Mouse (Mus musculus) forebrain, embryonic 15.5 days (tissue): ENCODE measurements around the gene Pramef12. TPM values are rescaled to one million over a fixed set of nuclear protein-coding genes. Genes with fewer than 3 reads are reported as not detected.

Experiments used
- ATAC-seq: fragments of 200-750 bp; cut with Nextera tagmentation; replicated peaks from 2 replicates; pipeline ENCODE4 v1.8.0; 2017; ENCODE audit warnings: mild to moderate bottlenecking, moderate TSS enrichment, moderate library complexity
- H3K27ac ChIP-seq: fragments of 300-500 bp; sonication (generic); replicated peaks from 2 replicates; pipeline ENCODE4 v1.5.1; 2015; ENCODE audit warnings: mild to moderate bottlenecking, inconsistent platforms
- H3K27me3 ChIP-seq: fragments of 300-500 bp; sonication (generic); 2 replicates; pipeline ENCODE4 v1.6.1; 2015; ENCODE audit warnings: inconsistent platforms
- H3K36me3 ChIP-seq: fragments of 300-500 bp; sonication (generic); 2 replicates; pipeline ENCODE4 v1.6.1; 2015; ENCODE audit warnings: mild to moderate bottlenecking, inconsistent platforms
- H3K4me1 ChIP-seq: fragments of 300-500 bp; sonication (generic); 2 replicates; pipeline ENCODE4 v1.6.1; 2015; ENCODE audit warnings: inconsistent platforms
- H3K4me2 ChIP-seq: fragments of 300-500 bp; sonication (generic); replicated peaks from 2 replicates; pipeline ENCODE4 v1.6.1; 2015; ENCODE audit warnings: mild to moderate bottlenecking, inconsistent platforms
- H3K4me3 ChIP-seq: fragments of 300-500 bp; sonication (generic); 2 replicates; pipeline ENCODE4 v1.5.1; 2015; ENCODE audit warnings: mild to moderate bottlenecking, inconsistent platforms
- H3K9ac ChIP-seq: fragments of 300-500 bp; sonication (generic); replicated peaks from 2 replicates; pipeline ENCODE4 v1.6.1; 2015; ENCODE audit warnings: mild to moderate bottlenecking, inconsistent platforms
- H3K9me3 ChIP-seq: fragments of 300-500 bp; sonication (generic); 2 replicates; pipeline ENCODE4 v1.6.1; 2016; ENCODE audit warnings: inconsistent platforms
- WGBS: fragments of 180-500 bp; shearing (Covaris S2); methylation state at CpG from one replicate; pipeline ENCODE4 v1.1.7; 2015; ENCODE audit warnings: mixed read lengths; 5-methylcytosine and 5-hydroxymethylcytosine counted together
- polyA plus RNA-seq: library from polyadenylated mRNA; unstranded; fragments of >200 nt; fragmentation: Nextera tagmentation; extraction: Ambion mirVana; gene quantifications from 2 replicates; pipeline ENCODE4 v1.2.1, GENCODE M21; 2015

Gene Pramef12
- polyA plus RNA-seq: not detected in 2 replicates

GRCm38 (mm10) chr4:144408290-144408689 lies at the start of gene Pramef12:
Gene Pramef12 (minus strand): TSS chr4:144408464.
- H3K9ac ChIP-seq: no peak within 1 kb of the TSS
- no peak within 1 kb of the TSS for H3K27ac ChIP-seq
- no peaks in the 10 kb centered on the region for H3K4me1 ChIP-seq
- no peaks in the 10 kb centered on the region for H3K27me3 ChIP-seq
- ATAC-seq: no peak
- peaks cover 26% of the 10 kb centered on the region for H3K9me3 ChIP-seq
- 87% methylated on average over 9 of the region's 9 CpGs for WGBS
- no peaks in the 10 kb centered on the region for H3K36me3 ChIP-seq
- H3K4me3 ChIP-seq: no peak within 1 kb of the TSS
- no peak within 1 kb of the TSS for H3K4me2 ChIP-seq

- no peaks in the 10 kb centered on the region for H3K36me3 ChIP-seq
- ATAC-seq: no peak
- H3K27ac ChIP-seq: no peak within 1 kb of the TSS
- no peak within 1 kb of the TSS for H3K9ac ChIP-seq
- no peaks in the 10 kb centered on the region for H3K27me3 ChIP-seq
- H3K9me3 ChIP-seq: peaks cover 44% of the 10 kb centered on the region
- WGBS: 74% methylated on average over 2 of the region's 2 CpGs
- no peaks in the 10 kb centered on the region for H3K4me1 ChIP-seq
- H3K4me2 ChIP-seq: no peak within 1 kb of the TSS
- no peak within 1 kb of the TSS for H3K4me3 ChIP-seq
Observed at GRCm38 (mm10) chr4:144453217-144453616, 45.0 kb upstream of the Pramef12 start, which contains the start of gene Gm9944. Gene Gm9944 (minus strand): TSS chr4:144453317.

GRCm38 (mm10) chr4:144448546-144448945 lies 40.3 kb upstream of the Pramef12 start:
- Histone ChIP-seq H3K4me1 (no peaks in the 10 kb centered on the region), H3K27ac (no peak overlapping the region), H3K36me3 (no peaks in the 10 kb centered on the region), H3K4me2 (no peak overlapping the region), H3K4me3 (no peak overlapping the region), H3K9ac (no peak overlapping the region), H3K27me3 (no peaks in the 10 kb centered on the region), H3K9me3 (peaks cover 34% of the 10 kb centered on the region)
- ATAC-seq: no peak
- WGBS: 91% methylated on average over 2 of the region's 2 CpGs

GRCm38 (mm10) chr4:144441582-144441981 lies 33.3 kb upstream of the Pramef12 start:
- H3K27ac ChIP-seq: no peak overlapping the region
- no peaks in the 10 kb centered on the region for H3K27me3 ChIP-seq
- peaks cover 29% of the 10 kb centered on the region for H3K9me3 ChIP-seq
- ATAC-seq: no peak
- no peak overlapping the region for H3K9ac ChIP-seq
- WGBS: 82% methylated on average over 1 of the region's 1 CpGs
- H3K4me1 ChIP-seq: no peaks in the 10 kb centered on the region
- H3K4me2 ChIP-seq: no peak overlapping the region
- H3K4me3 ChIP-seq: no peak overlapping the region
- H3K36me3 ChIP-seq: no peaks in the 10 kb centered on the region

- Histone ChIP-seq H3K36me3 (no peaks in the 10 kb centered on the region), H3K9ac (no peak overlapping the region), H3K4me3 (no peak overlapping the region), H3K9me3 (peaks cover 29% of the 10 kb centered on the region), H3K27me3 (no peaks in the 10 kb centered on the region), H3K4me1 (no peaks in the 10 kb centered on the region), H3K4me2 (no peak overlapping the region), H3K27ac (no peak overlapping the region)
- WGBS: 91% methylated on average over 4 of the region's 4 CpGs
- no peak for ATAC-seq
Observed at GRCm38 (mm10) chr4:144441095-144441494, 32.8 kb upstream of the Pramef12 start.

- no peak for ATAC-seq
- Histone ChIP-seq H3K4me2 (no peak within 1 kb of the TSS), H3K27me3 (no peaks in the 10 kb centered on the region), H3K9me3 (peaks cover 26% of the 10 kb centered on the region), H3K4me1 (no peaks in the 10 kb centered on the region), H3K36me3 (no peaks in the 10 kb centered on the region), H3K4me3 (no peak within 1 kb of the TSS), H3K9ac (no peak within 1 kb of the TSS), H3K27ac (no peak within 1 kb of the TSS)
Observed at GRCm38 (mm10) chr4:144438672-144439071, 30.4 kb upstream of the Pramef12 start, which contains the start of gene 1700012P22Rik. Gene 1700012P22Rik (minus strand): TSS chr4:144438772.

- Histone ChIP-seq H3K27ac (no peak overlapping the region), H3K9me3 (peaks cover 9% of the 10 kb centered on the region; the same call in 1 of the 2 replicates), H3K27me3 (no peaks in the 10 kb centered on the region), H3K4me3 (no peak overlapping the region), H3K4me1 (no peaks in the 10 kb centered on the region), H3K9ac (no peak overlapping the region), H3K36me3 (no peaks in the 10 kb centered on the region), H3K4me2 (no peak overlapping the region)
- no peak for ATAC-seq
- 90% methylated on average over 5 of the region's 5 CpGs for WGBS
Observed at GRCm38 (mm10) chr4:144433216-144433615, 25.0 kb upstream of the Pramef12 start.

GRCm38 (mm10) chr4:144430723-144431122 lies 22.5 kb upstream of the Pramef12 start:
- no peak overlapping the region for H3K4me2 ChIP-seq
- H3K27me3 ChIP-seq: no peaks in the 10 kb centered on the region
- H3K4me3 ChIP-seq: no peak overlapping the region
- peaks cover 7% of the 10 kb centered on the region; the same call in 1 of the 2 replicates for H3K9me3 ChIP-seq
- no peaks in the 10 kb centered on the region for H3K36me3 ChIP-seq
- 85% methylated on average over 2 of the region's 2 CpGs for WGBS
- H3K27ac ChIP-seq: no peak overlapping the region
- no peaks in the 10 kb centered on the region for H3K4me1 ChIP-seq
- ATAC-seq: no peak
- no peak overlapping the region for H3K9ac ChIP-seq

- ATAC-seq: no peak
- Histone ChIP-seq H3K4me1 (no peaks in the 10 kb centered on the region), H3K27me3 (no peaks in the 10 kb centered on the region), H3K4me3 (no peak overlapping the region), H3K9ac (no peak overlapping the region), H3K4me2 (no peak overlapping the region), H3K27ac (no peak overlapping the region), H3K36me3 (no peaks in the 10 kb centered on the region), H3K9me3 (peaks cover 3% of the 10 kb centered on the region)
- WGBS: 22% methylated on average over 3 of the region's 3 CpGs
Observed at GRCm38 (mm10) chr4:144428868-144429267, 20.6 kb upstream of the Pramef12 start.

GRCm38 (mm10) chr4:144424590-144424989 lies 16.3 kb upstream of the Pramef12 start:
- no peak overlapping the region for H3K9ac ChIP-seq
- peaks cover 12% of the 10 kb centered on the region; the same call in 1 of the 2 replicates for H3K9me3 ChIP-seq
- 79% methylated on average over 5 of the region's 5 CpGs for WGBS
- H3K4me3 ChIP-seq: no peak overlapping the region
- no peaks in the 10 kb centered on the region for H3K36me3 ChIP-seq
- H3K4me2 ChIP-seq: no peak overlapping the region
- ATAC-seq: no peak
- no peaks in the 10 kb centered on the region for H3K4me1 ChIP-seq
- no peaks in the 10 kb centered on the region for H3K27me3 ChIP-seq
- H3K27ac ChIP-seq: no peak overlapping the region

- no peak overlapping the region for H3K9ac ChIP-seq
- H3K4me3 ChIP-seq: no peak overlapping the region
- ATAC-seq: no peak
- no peaks in the 10 kb centered on the region for H3K4me1 ChIP-seq
- no peak overlapping the region for H3K27ac ChIP-seq
- peaks cover 28% of the 10 kb centered on the region for H3K9me3 ChIP-seq
- H3K27me3 ChIP-seq: no peaks in the 10 kb centered on the region
- H3K36me3 ChIP-seq: no peaks in the 10 kb centered on the region
- H3K4me2 ChIP-seq: no peak overlapping the region
Observed at GRCm38 (mm10) chr4:144420644-144421043, 12.4 kb upstream of the Pramef12 start.

GRCm38 (mm10) chr4:144406261-144406660 lies 2.0 kb downstream of the Pramef12 start:
- no peaks in the 10 kb centered on the region for H3K36me3 ChIP-seq
- ATAC-seq: no peak
- H3K4me2 ChIP-seq: no peak overlapping the region
- no peaks in the 10 kb centered on the region for H3K4me1 ChIP-seq
- no peak overlapping the region for H3K9ac ChIP-seq
- 60% methylated on average over 3 of the region's 3 CpGs for WGBS
- H3K4me3 ChIP-seq: no peak overlapping the region
- H3K27me3 ChIP-seq: no peaks in the 10 kb centered on the region
- H3K27ac ChIP-seq: no peak overlapping the region
- H3K9me3 ChIP-seq: peaks cover 20% of the 10 kb centered on the region

GRCm38 (mm10) chr4:144404456-144405086 lies 3.7 kb downstream of the Pramef12 start:
- WGBS: 11% methylated on average over 17 of the region's 17 CpGs
- Histone ChIP-seq H3K4me2 (no peak overlapping the region), H3K9me3 (peaks cover 14% of the 10 kb centered on the region), H3K4me1 (no peaks in the 10 kb centered on the region), H3K4me3 (no peak overlapping the region), H3K27ac (no peak overlapping the region), H3K27me3 (no peaks in the 10 kb centered on the region), H3K9ac (no peak overlapping the region), H3K36me3 (no peaks in the 10 kb centered on the region)
- ATAC-seq: no peak
